Mouse (Mus musculus): ENCODE data around the gene Ank3.
A peak's percentile ranks its signal among the peaks of the same experiment; 100 is the strongest.

The Ank3 gene

GRCm38 (mm10) chr10:69405431-69405830 lies 6.9 kb downstream of the Ank3 start:
- no peak for DNase-seq (ENCODE audit: low spot score)

DNA sequence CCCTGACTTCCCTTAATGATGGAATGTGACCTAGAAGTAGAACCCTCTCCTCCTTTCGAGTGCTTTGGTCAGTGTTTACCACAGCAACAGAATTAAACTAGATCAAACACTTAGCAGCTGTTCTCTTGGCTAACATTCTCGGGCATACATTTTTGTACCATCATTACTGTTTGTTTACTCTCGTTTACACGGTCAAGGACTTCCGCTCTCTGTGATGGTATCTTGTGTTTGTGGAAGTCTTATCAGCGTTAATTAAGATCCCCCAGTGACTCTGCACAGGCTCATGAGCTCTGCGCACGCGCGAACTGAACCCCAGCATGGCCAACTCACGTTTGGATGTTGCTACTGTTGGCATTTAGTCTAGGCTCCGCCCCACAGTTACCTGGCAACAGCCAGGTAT lies 16.3 kb downstream of the Ank3 start:
- DNase-seq (ENCODE audit: low spot score) = no peak

DNA sequence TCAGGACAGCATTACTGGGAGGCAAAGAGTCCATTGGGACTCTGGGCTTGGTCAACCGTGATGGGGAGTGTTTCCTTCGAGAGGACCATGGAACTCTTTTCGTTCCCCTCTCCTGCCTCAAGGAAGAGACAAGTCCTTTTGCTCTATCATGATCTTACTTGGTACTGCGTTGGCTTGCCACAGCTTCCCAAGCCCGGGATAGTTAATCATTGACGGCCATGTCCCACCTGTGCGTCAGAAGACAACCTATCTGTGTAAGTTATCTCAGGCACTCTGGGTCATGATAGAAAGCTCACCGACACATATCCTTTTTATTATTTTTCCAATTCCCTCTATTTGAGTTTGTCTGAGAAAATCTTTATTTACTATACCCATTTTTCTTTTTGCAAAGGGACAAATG lies 20.1 kb downstream of the Ank3 start:
- peak; percentile 69 for DNase-seq (ENCODE audit: low spot score)

DNA sequence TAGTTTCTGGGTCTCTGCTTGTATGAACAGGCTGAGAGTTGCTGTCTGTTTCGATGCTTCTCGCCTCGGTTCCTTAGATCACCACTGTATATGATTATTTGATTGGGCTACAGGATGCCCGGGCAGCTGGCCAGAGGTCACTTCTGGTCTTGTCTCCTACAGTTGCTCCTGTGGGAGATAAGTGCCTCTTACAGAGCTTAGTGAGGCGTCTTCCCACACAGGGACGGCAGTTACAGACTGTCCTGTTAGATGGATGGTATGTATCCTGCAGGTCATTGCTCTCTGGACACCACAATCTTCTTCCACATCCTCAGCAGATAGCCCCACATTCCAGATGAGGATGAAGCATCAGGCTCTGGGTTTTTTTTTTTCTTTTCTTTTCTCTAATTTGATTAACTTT lies 21.7 kb downstream of the Ank3 start:
- DNase-seq (ENCODE audit: low spot score) = no peak

DNA sequence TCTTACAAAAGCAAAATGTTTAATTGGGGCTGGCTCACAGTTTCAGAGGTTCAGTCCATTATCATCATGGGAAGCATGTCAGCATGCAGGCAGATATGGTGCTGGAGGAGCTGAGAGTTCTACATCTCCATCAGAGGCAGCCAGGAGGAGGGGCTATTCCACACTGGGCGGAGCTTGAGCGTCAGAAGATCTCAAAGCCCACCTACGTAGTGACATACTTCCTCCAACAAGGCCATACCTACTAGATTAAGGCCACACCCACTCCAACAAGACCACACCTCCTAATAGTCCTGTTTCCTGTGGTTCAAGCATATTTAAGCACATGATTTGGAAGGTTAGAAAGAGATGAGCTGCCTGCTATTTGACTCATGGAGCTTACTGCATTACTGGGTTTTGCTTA lies 25.5 kb downstream of the Ank3 start:
- no peak for DNase-seq (ENCODE audit: low spot score)

DNA sequence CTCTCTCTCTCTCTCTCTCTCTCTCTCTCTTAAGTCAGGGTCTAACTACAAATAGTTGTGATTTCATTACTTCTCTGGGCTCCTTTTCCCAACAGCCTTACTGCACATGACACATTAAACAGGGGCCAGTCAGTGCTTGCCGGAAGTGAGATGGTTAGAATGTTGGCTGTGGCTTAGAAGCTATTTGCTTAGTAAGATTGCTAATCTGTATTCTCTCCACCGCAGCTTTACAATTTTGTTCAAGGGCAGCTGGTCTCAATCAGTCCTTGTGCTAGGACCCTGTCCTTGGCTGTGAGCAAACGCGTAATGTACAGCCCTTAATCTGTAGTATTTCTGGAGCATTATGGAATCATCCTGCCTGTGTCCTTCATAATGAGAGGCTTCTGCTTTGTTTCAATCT lies 31.6 kb downstream of the Ank3 start:
- no peak for DNase-seq (ENCODE audit: low spot score)

DNA sequence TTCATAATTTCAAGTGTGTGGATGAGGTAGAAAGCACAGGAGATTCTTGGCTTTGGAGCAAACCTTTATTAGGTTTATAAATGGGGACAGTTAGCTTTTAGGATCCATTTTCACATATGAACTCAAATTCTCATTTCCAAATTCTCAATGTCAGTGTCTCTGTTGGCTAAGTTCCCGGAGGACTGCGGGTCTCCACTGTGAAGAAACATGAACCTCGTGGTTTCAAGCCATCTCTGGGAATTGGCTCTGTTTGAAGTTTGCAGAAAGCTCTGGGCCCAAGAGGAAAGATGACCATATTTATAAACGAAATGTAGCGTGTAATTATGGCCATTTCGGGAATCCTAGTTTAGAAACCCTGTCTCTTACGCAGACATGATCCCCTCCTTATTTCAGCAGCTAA lies 32.5 kb downstream of the Ank3 start:
- DNase-seq (ENCODE audit: low spot score) = no peak

GRCm38 (mm10) chr10:69435213-69435612 lies 36.6 kb downstream of the Ank3 start:
- no peak for DNase-seq (ENCODE audit: low spot score)

DNA sequence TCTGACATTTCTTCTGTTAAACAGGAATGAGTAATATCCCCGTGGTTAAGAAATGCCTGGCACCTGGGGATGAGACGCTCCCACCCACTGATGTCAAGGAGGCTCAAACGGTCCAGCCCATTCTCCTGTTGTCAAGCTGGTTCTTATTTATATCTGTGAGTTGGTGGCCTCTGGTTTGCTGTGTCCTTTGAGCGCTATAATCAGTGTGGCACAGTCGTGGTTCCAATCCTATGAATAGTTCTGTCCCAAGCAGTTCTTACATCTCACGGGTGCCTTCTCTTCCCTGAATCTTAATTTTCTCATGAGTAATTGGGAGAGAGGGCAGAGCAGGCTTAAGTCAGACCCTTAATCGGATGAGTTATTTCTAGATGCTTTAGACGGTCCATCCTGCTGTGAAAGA lies 40.9 kb downstream of the Ank3 start:
- DNase-seq (ENCODE audit: low spot score) = no peak

- no peak for DNase-seq (ENCODE audit: low spot score)
Observed at GRCm38 (mm10) chr10:69444546-69444945, 46.0 kb downstream of the Ank3 start.

DNA sequence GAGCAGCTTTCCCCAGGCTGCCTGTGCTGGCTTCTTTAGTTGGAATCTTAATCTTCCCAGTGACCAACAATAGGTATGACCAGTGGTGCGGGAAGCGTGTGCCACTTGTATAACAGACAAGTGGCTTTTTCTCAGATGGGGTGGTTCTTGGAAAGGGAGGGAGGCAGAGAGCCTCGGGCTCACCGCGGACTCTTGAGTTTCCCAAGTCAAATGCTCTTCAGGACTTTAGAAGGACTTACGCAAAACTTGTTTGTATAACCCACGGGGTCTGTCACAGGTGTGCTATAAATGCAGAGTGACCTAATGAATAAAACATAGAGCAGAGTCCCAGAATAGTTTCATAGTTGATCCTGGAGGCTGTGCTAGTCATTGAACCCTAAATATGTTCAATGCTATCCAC lies 47.4 kb downstream of the Ank3 start:
- no peak for DNase-seq (ENCODE audit: low spot score)

GRCm38 (mm10) chr10:69446566-69446965 lies 48.0 kb downstream of the Ank3 start:
- DNase-seq (ENCODE audit: low spot score) = no peak

DNA sequence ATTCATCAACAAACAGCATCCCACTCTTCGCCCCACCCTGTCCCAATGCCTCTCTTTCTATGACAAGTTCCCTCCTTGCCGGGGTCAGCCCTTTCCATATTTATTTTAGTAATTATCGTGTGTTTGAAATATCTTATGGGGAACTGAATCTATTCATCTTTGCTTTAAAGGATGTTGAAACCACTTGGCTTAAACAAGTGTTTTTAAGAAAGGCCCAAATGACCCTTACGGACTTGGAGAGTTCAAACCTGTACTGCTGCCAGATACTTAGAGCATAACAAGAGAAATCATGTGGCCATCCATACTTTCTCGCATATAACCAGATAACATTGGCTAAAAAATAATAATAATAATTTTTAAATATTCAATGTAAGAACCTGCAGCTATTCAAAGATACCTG lies 48.7 kb downstream of the Ank3 start:
- DNase-seq (ENCODE audit: low spot score) = no peak

DNA sequence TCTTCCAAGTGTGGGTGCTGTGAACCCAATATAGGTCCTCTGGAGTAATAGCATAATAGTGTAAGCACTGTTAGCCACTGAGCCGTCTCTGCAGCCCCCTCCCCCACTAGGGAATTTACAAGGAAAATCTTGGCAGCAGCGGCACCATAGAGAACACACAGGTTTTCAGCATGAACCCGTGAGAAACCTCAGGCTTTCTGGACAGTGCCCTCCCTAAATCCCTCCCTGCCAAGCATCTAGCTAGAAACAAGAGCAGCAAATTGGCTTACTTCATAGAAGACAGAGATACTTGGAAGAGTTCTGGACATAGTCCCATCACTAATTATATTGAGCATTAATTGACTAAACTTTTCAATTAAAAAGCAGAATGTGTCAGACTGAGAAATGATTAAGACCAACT lies 49.6 kb downstream of the Ank3 start:
- DNase-seq (ENCODE audit: low spot score) = no peak

GRCm38 (mm10) chr10:69451006-69451405 lies 52.4 kb downstream of the Ank3 start:
- no peak for DNase-seq (ENCODE audit: low spot score)

- peak; percentile 40 for DNase-seq (ENCODE audit: low spot score)
Observed at GRCm38 (mm10) chr10:69452180-69452977, 53.8 kb downstream of the Ank3 start.

DNA sequence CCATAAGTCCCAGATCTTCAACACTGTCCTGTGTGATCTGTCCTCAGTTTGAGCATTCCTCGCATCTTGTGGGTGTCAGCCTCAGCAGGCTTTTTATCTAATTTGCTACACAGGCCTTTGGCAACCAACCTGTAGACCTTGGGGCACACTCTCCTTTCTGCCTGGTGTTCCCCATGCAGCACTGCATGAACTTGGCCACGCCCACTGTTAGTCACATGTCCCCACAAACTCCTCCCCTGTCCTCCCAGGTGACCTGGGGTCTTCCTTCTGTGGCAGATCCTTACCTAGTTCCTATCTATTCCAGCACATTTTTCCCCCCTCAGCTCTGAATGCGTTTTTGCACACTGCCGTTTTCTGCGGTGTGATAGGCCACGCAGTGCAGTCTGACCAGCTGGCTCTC lies 55.0 kb downstream of the Ank3 start:
- no peak for DNase-seq (ENCODE audit: low spot score)

- DNase-seq (ENCODE audit: low spot score) = no peak
Observed at GRCm38 (mm10) chr10:69454480-69454879, 55.9 kb downstream of the Ank3 start.

DNA sequence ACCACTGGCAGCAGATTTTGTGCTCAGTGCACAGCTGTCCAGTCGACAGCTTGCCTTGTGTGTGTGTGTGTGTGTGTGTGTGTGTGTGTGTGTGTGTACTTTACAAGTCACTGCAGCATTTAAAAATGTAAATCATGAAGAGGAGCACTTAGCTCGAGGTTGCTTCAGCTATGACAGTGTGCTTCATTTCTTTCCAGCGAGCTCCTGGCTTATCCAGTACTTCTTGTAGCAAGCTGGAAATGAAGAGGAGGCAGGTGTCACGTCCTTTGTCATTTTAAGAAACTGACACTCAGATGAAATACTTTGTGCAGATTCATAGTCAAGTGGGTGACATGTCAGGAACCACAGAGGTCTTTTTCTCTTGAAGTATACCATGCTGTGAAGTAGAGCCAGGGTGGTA lies 66.3 kb downstream of the Ank3 start:
- DNase-seq (ENCODE audit: low spot score) = no peak

- no peak for DNase-seq (ENCODE audit: low spot score)
Observed at GRCm38 (mm10) chr10:69465558-69466200, 67.1 kb downstream of the Ank3 start.

- no peak for DNase-seq (ENCODE audit: low spot score)
Observed at GRCm38 (mm10) chr10:69466201-69466585, 67.6 kb downstream of the Ank3 start.

DNA sequence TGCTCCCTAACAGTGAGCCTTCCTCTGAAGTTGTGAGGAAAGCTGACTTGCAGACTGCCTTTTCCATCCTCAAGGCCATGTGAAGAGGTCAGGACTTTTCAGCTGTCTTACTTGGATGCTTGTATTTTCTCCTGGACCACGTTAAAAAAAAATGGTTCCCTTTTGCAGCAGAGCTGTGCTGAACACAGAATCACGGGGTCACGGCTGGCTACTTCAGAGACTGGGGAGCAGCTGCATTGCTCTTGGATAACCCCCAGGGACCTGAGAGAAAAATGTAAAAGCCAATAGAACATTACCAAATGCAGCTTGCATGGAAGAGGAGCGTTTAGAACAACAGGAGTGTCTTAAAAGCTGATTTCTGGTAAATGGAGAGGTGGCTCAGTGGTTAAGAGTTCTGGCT lies 68.0 kb downstream of the Ank3 start:
- DNase-seq (ENCODE audit: low spot score) = no peak

- no peak for DNase-seq (ENCODE audit: low spot score)
Observed at GRCm38 (mm10) chr10:69467182-69467581, 68.6 kb downstream of the Ank3 start.

DNA sequence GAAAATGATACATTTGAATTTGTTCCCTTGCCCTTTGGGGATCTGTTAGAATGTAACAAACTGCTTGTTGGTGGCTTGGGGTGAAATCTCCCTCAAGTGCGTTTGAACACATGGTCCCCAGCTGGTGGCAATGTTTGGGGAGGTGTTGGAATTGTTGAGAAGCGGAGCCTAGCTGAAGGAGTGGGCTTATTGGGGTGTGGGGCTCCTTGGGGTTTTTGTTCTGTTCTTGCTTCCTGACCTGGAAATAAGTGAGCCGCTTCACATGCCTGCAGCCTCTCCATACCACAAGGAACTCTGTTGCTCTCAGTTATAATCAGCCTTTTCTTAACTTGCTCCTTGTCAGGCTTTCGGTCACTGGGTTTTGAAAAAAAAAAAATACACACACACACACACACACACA lies 73.3 kb downstream of the Ank3 start:
- no peak for DNase-seq (ENCODE audit: low spot score)
